Mouse (Mus musculus): Measurements from ENCODE around the gene Plekhm1.

Plekhm1 gene

GRCm38 (mm10) chr11:103394025-103394424, 18.5 kb downstream of the Plekhm1 start:
- no peak for DNase-seq

- DNase-seq, result no peak
These were observed 24.5 kb downstream of the Plekhm1 start for GRCm38 (mm10) chr11:103387870-103388526.

GRCm38 (mm10) chr11:103386827-103387226, 25.7 kb downstream of the Plekhm1 start:
- DNase-seq, result no peak

- peak; percentile 74 for DNase-seq
These were observed 30.4 kb downstream of the Plekhm1 start for GRCm38 (mm10) chr11:103381956-103382613.

- peak; percentile 6 for DNase-seq
These were observed 31.0 kb downstream of the Plekhm1 start for GRCm38 (mm10) chr11:103381505-103381904.

GRCm38 (mm10) chr11:103380460-103380859, 32.0 kb downstream of the Plekhm1 start:
- DNase-seq, result no peak

- no peak for DNase-seq
These were observed 34.1 kb downstream of the Plekhm1 start for GRCm38 (mm10) chr11:103378341-103378740.

GRCm38 (mm10) chr11:103375772-103376171, 36.7 kb downstream of the Plekhm1 start:
- DNase-seq, result peak; percentile 4

- DNase-seq, result peak; percentile 31
These were observed 37.2 kb downstream of the Plekhm1 start for GRCm38 (mm10) chr11:103375258-103375657.

- DNase-seq, result no peak
These were observed 38.6 kb downstream of the Plekhm1 start for GRCm38 (mm10) chr11:103373922-103374321.

GRCm38 (mm10) chr11:103372561-103372960, 39.9 kb downstream of the Plekhm1 start:
- peak; percentile 7 for DNase-seq

- peak; percentile 65 for DNase-seq
These were observed 40.4 kb downstream of the Plekhm1 start for GRCm38 (mm10) chr11:103372068-103372467.

GRCm38 (mm10) chr11:103371222-103371539, 41.3 kb downstream of the Plekhm1 start:
- DNase-seq, result peak; percentile 63

GRCm38 (mm10) chr11:103370397-103371221, 41.9 kb downstream of the Plekhm1 start:
- DNase-seq, result peak; percentile 32

GRCm38 (mm10) chr11:103365530-103365929, 47.0 kb downstream of the Plekhm1 start:
- DNase-seq, result peak; percentile 7

- DNase-seq, result peak; percentile 7
These were observed 47.5 kb downstream of the Plekhm1 start for GRCm38 (mm10) chr11:103365022-103365421.

- no peak for DNase-seq
These were observed 48.2 kb downstream of the Plekhm1 start for GRCm38 (mm10) chr11:103364335-103364734.

- peak; percentile 90 for DNase-seq
These were observed 49.0 kb downstream of the Plekhm1 start, which contains the start of gene Arhgap27 for GRCm38 (mm10) chr11:103363214-103364148. Gene Arhgap27 (minus strand): TSS chr11:103363692.

- peak; percentile 50 for DNase-seq
These were observed 49.8 kb downstream of the Plekhm1 start for GRCm38 (mm10) chr11:103362521-103363181.

GRCm38 (mm10) chr11:103362054-103362432, 50.4 kb downstream of the Plekhm1 start:
- peak; percentile 63 for DNase-seq

- DNase-seq, result peak; percentile 64
These were observed 51.0 kb downstream of the Plekhm1 start for GRCm38 (mm10) chr11:103361396-103362053.
